Mouse (Mus musculus) lung, embryonic 16.5 days (tissue): Measurements from ENCODE around the gene Frmd4a. TPM values are rescaled to one million over a fixed set of nuclear protein-coding genes. Genes with fewer than 3 reads are reported as not detected.

Experiments used
- ATAC-seq: fragments of 200-750 bp; cut with Nextera tagmentation; 2 replicates; pipeline ENCODE4 v1.8.0; 2017; ENCODE audit warnings: low read depth, mild to moderate bottlenecking, moderate library complexity
- H3K27ac ChIP-seq: fragments of 300-500 bp; sonication (generic); 2 replicates; pipeline ENCODE4 v1.5.1; 2014; ENCODE audit warnings: mild to moderate bottlenecking, control low read depth, low read length
- H3K27me3 ChIP-seq: fragments of 300-500 bp; sonication (generic); 2 replicates; pipeline ENCODE4 v1.6.1; 2014; ENCODE audit warnings: low read depth, low read length, mixed read lengths; ENCODE audit not compliant: control insufficient read depth, insufficient read depth
- H3K36me3 ChIP-seq: fragments of 300-500 bp; sonication (generic); 2 replicates; pipeline ENCODE4 v1.6.1; 2014; ENCODE audit warnings: low read length; ENCODE audit not compliant: control insufficient read depth, insufficient read depth
- H3K4me1 ChIP-seq: fragments of 300-500 bp; sonication (generic); replicated peaks from 2 replicates; pipeline ENCODE4 v1.6.1; 2014; ENCODE audit warnings: low read length, mixed read lengths; ENCODE audit not compliant: control insufficient read depth, insufficient read depth
- H3K4me2 ChIP-seq: fragments of 300-500 bp; sonication (generic); 2 replicates; pipeline ENCODE4 v1.6.1; 2014; ENCODE audit warnings: low read depth, low read length, control low read depth
- H3K4me3 ChIP-seq: fragments of 300-500 bp; sonication (generic); 2 replicates; pipeline ENCODE4 v1.5.1; 2014; ENCODE audit warnings: mild to moderate bottlenecking, low read length, control low read depth
- H3K9ac ChIP-seq: fragments of 300-500 bp; sonication (generic); 2 replicates; pipeline ENCODE4 v1.6.1; 2014; ENCODE audit warnings: low read length, control low read depth
- H3K9me3 ChIP-seq: fragments of 300-500 bp; sonication (generic); 2 replicates; pipeline ENCODE4 v1.6.1; 2016; ENCODE audit warnings: low read length; ENCODE audit not compliant: control insufficient read depth
- WGBS: fragments of 180-500 bp; shearing (Covaris S2); extraction: QIAGEN DNeasy Blood & Tissue Kit; methylation state at CpG from one replicate; pipeline ENCODE4 v1.1.7; 2014; 5-methylcytosine and 5-hydroxymethylcytosine counted together
- polyA plus RNA-seq: library from polyadenylated mRNA; unstranded; fragments of >200 nt; fragmentation: Nextera tagmentation; extraction: Ambion mirVana; gene quantifications from 2 replicates; pipeline ENCODE4 v1.2.1, GENCODE M21; 2015

Frmd4a gene
- polyA plus RNA-seq, 1 experiment from 2014 or later, result 29.1 TPM

DNA sequence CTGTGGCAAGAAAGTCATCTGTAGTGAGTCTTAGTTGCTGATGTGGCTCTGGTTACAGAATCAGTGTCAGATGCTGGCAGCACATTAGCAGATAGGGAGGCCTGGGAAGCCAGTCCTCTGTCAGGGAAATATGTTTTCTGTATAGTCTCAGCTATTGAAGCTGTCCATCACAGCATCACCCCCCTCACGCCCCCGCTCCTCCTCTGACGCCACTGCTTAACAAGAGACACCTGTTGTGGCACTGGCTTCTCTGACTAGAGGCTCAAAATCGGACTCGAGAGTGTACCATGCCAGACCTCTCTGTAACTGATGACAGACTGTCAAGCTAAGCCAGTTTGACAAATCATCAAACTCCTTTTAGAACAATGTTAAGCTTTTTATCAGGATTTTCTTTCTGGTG is 265.3 kb downstream of the Frmd4a start:
- Histone ChIP-seq H3K27ac (no peak overlapping the region), H3K4me3 (no peak overlapping the region), H3K9me3 (no peaks in the 10 kb centered on the region), H3K4me1 (peaks cover 15% of the 10 kb centered on the region), H3K27me3 (no peaks in the 10 kb centered on the region; the same call in 1 of the 2 replicates), H3K9ac (no peak overlapping the region), H3K36me3 (no peaks in the 10 kb centered on the region), H3K4me2 (no peak overlapping the region)
- ATAC-seq, result peak; percentile 85
- 29% methylated on average over 5 of the region's 5 CpGs for WGBS

GRCm38 (mm10) chr2:4285693-4286291 is 268.3 kb downstream of the Frmd4a start:
- Histone ChIP-seq H3K4me2 (no peak overlapping the region), H3K4me3 (no peak overlapping the region), H3K9me3 (no peaks in the 10 kb centered on the region), H3K4me1 (peaks cover 15% of the 10 kb centered on the region), H3K36me3 (no peaks in the 10 kb centered on the region), H3K9ac (no peak overlapping the region), H3K27ac (no peak overlapping the region), H3K27me3 (no peaks in the 10 kb centered on the region; the same call in 1 of the 2 replicates)
- 20% methylated on average over 4 of the region's 4 CpGs for WGBS
- ATAC-seq, result no peak

DNA sequence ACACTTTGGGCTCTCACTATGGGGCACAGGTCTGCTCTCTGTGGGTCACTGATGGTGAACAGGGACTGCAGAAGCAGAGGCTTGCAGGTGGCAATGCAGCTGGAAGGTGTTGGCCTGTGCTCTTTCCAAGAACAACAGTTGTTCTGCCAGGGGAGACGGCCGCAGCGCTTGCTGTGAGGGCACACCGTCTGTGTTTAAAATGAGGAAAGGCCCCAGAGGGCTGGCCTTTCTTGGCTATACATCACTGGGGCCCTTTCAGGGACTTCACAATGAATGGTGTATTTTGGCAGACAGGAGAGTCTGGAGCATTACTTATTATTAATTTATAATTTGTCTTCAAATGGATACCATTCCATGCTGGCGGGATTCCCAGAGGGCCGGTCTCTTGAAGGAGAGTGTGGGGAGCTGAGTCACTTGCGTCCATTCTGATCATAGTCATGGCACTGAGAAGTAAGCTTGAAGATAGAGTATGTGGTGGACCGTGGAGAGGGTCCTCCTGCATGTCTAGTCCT is 268.9 kb downstream of the Frmd4a start:
- no peaks in the 10 kb centered on the region for H3K36me3 ChIP-seq
- no peak overlapping the region for H3K4me3 ChIP-seq
- WGBS, result 16% methylated on average over 8 of the region's 8 CpGs
- no peaks in the 10 kb centered on the region; the same call in 1 of the 2 replicates for H3K27me3 ChIP-seq
- H3K9ac ChIP-seq, result no peak overlapping the region
- no peaks in the 10 kb centered on the region for H3K9me3 ChIP-seq
- peak; percentile 73 for ATAC-seq
- H3K4me2 ChIP-seq, result no peak overlapping the region
- H3K27ac ChIP-seq, result no peak overlapping the region
- peaks cover 15% of the 10 kb centered on the region for H3K4me1 ChIP-seq

GRCm38 (mm10) chr2:4290475-4290874 is 273.0 kb downstream of the Frmd4a start:
- H3K27ac ChIP-seq, result no peak overlapping the region
- no peak overlapping the region for H3K9ac ChIP-seq
- ATAC-seq, result no peak
- H3K9me3 ChIP-seq, result no peaks in the 10 kb centered on the region
- H3K4me1 ChIP-seq, result peaks cover 13% of the 10 kb centered on the region
- no peaks in the 10 kb centered on the region for H3K36me3 ChIP-seq
- WGBS, result 92% methylated on average over 2 of the region's 2 CpGs
- H3K4me3 ChIP-seq, result no peak overlapping the region
- no peaks in the 10 kb centered on the region for H3K27me3 ChIP-seq
- H3K4me2 ChIP-seq, result no peak overlapping the region

GRCm38 (mm10) chr2:4291100-4291499 is 273.6 kb downstream of the Frmd4a start:
- ATAC-seq, result no peak
- Histone ChIP-seq H3K4me3 (no peak overlapping the region), H3K36me3 (no peaks in the 10 kb centered on the region), H3K4me2 (no peak overlapping the region), H3K27me3 (no peaks in the 10 kb centered on the region), H3K9ac (no peak overlapping the region), H3K4me1 (peaks cover 8% of the 10 kb centered on the region), H3K9me3 (no peaks in the 10 kb centered on the region), H3K27ac (no peak overlapping the region)
- WGBS, result 40% methylated on average over 2 of the region's 2 CpGs

- Histone ChIP-seq H3K4me1 (peaks cover 3% of the 10 kb centered on the region), H3K27me3 (no peaks in the 10 kb centered on the region), H3K4me2 (no peak overlapping the region), H3K9ac (no peak overlapping the region), H3K27ac (no peak overlapping the region), H3K36me3 (no peaks in the 10 kb centered on the region), H3K9me3 (no peaks in the 10 kb centered on the region), H3K4me3 (no peak overlapping the region)
- WGBS, result 91% methylated on average over 3 of the region's 3 CpGs
- ATAC-seq, result no peak
These were observed 274.2 kb downstream of the Frmd4a start for GRCm38 (mm10) chr2:4291671-4292070.

DNA sequence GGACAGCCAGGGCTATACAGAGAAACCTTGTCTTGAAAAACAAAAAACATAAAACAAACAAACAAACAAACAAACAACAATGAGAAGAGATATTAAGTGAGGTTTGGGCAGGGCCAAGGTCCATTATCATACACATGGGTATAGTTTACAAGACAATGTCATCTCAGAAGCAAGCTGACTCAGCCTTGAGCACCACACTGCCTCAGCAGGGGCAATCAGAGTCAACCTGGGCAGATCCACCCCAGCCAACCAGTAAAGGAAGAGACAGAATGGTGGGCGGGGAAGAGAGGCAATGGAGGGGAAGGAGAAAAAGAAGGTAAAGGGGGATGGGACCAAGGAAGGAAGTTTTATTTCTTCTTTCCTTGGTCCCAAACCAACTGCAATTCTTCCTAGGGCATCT is 276.2 kb downstream of the Frmd4a start:
- Histone ChIP-seq H3K36me3 (no peaks in the 10 kb centered on the region), H3K9ac (no peak overlapping the region), H3K4me2 (no peak overlapping the region), H3K4me3 (no peak overlapping the region), H3K27ac (no peak overlapping the region), H3K4me1 (peaks cover 15% of the 10 kb centered on the region), H3K27me3 (no peaks in the 10 kb centered on the region), H3K9me3 (no peaks in the 10 kb centered on the region)
- WGBS, result 92% methylated on average over 1 of the region's 1 CpGs
- ATAC-seq, result no peak

- H3K9ac ChIP-seq, result no peak overlapping the region
- H3K27ac ChIP-seq, result no peak overlapping the region
- H3K4me2 ChIP-seq, result no peak overlapping the region
- ATAC-seq, result no peak
- H3K4me1 ChIP-seq, result peaks cover 33% of the 10 kb centered on the region
- no peak overlapping the region for H3K4me3 ChIP-seq
- no peaks in the 10 kb centered on the region for H3K9me3 ChIP-seq
- no peaks in the 10 kb centered on the region for H3K36me3 ChIP-seq
- no peaks in the 10 kb centered on the region for H3K27me3 ChIP-seq
These were observed 278.1 kb downstream of the Frmd4a start for GRCm38 (mm10) chr2:4295641-4296040.

GRCm38 (mm10) chr2:4296881-4297280 is 279.4 kb downstream of the Frmd4a start:
- Histone ChIP-seq H3K27ac (peak overlapping the region; percentile 38; the same call in 1 of the 2 replicates), H3K9me3 (no peaks in the 10 kb centered on the region), H3K4me1 (peaks cover 37% of the 10 kb centered on the region), H3K36me3 (no peaks in the 10 kb centered on the region), H3K4me2 (no peak overlapping the region), H3K27me3 (no peaks in the 10 kb centered on the region), H3K4me3 (no peak overlapping the region), H3K9ac (no peak overlapping the region)
- no peak for ATAC-seq
- 37% methylated on average over 10 of the region's 10 CpGs for WGBS
